Mouse (Mus musculus) lung, postnatal 0 days (tissue): Measurements from ENCODE around the gene Cpa1. TPM values are rescaled to one million over a fixed set of nuclear protein-coding genes. Genes with fewer than 3 reads are reported as not detected.

Experiments
- ATAC-seq: fragments of 200-750 bp; cut with Nextera tagmentation; 2 replicates; pipeline ENCODE4 v1.8.0; 2017; ENCODE audit warnings: moderate library complexity
- DNase-seq: peaks from one replicate; pipeline ENCODE4 v3.0.0-alpha.2; 2016; ENCODE audit warnings: low spot score
- H3K27ac ChIP-seq: fragments of 300-500 bp; sonication (generic); 2 replicates; pipeline ENCODE4 v1.5.1; 2014; ENCODE audit warnings: antibody characterized with exemption, mild to moderate bottlenecking, low read length, mixed read lengths
- H3K27me3 ChIP-seq: fragments of 300-500 bp; sonication (generic); replicated peaks from 2 replicates; pipeline ENCODE4 v1.6.1; 2014; ENCODE audit warnings: low read length, mixed read lengths; ENCODE audit not compliant: insufficient read depth
- H3K36me3 ChIP-seq: fragments of 300-500 bp; sonication (generic); 2 replicates; pipeline ENCODE4 v1.6.1; 2014; ENCODE audit warnings: low read length, mixed read lengths; ENCODE audit not compliant: insufficient read depth
- H3K4me1 ChIP-seq: fragments of 300-500 bp; sonication (generic); 2 replicates; pipeline ENCODE4 v1.6.1; 2014; ENCODE audit warnings: antibody characterized with exemption, low read depth, low read length, mixed read lengths; ENCODE audit not compliant: insufficient read depth
- H3K4me2 ChIP-seq: fragments of 300-500 bp; sonication (generic); replicated peaks from 2 replicates; pipeline ENCODE4 v1.6.1; 2014; ENCODE audit warnings: low read depth, mild to moderate bottlenecking, low read length, moderate library complexity, mixed read lengths
- H3K4me3 ChIP-seq: fragments of 300-500 bp; sonication (generic); 2 replicates; pipeline ENCODE4 v1.5.1; 2014; ENCODE audit warnings: low read depth, low read length
- H3K9ac ChIP-seq: fragments of 300-500 bp; sonication (generic); replicated peaks from 2 replicates; pipeline ENCODE4 v1.6.1; 2014; ENCODE audit warnings: low read depth, mild to moderate bottlenecking
- H3K9me3 ChIP-seq: fragments of 300-500 bp; sonication (generic); 2 replicates; pipeline ENCODE4 v1.6.1; 2016; ENCODE audit warnings: low read length, mixed read lengths
- CTCF ChIP-seq: IDR thresholded peaks from 2 replicates; pipeline ENCODE4 v1.5.1; 2016; ENCODE audit warnings: antibody characterized with exemption, mild to moderate bottlenecking
- EP300 ChIP-seq: IDR thresholded peaks from 2 replicates; pipeline ENCODE4 v1.6.1; 2016; ENCODE audit warnings: antibody characterized with exemption, mild to moderate bottlenecking, control low read depth
- WGBS: fragments of 180-500 bp; shearing (Covaris S2); extraction: QIAGEN DNeasy Blood & Tissue Kit; methylation state at CpG from one replicate; pipeline ENCODE4 v1.1.7; 2014; 5-methylcytosine and 5-hydroxymethylcytosine counted together
- polyA plus RNA-seq: library from polyadenylated mRNA; unstranded; fragments of >200 nt; fragmentation: Nextera tagmentation; extraction: Ambion mirVana; gene quantifications from 2 replicates; pipeline ENCODE4 v1.2.1, GENCODE M21; 2015

Gene Cpa1
- polyA plus RNA-seq, 1 experiment from 2014 or later = 8.8 TPM

GRCm38 (mm10) chr6:30614251-30614650 is 24.8 kb upstream of the Cpa1 start:
- Histone ChIP-seq H3K4me2 (no peak overlapping the region), H3K9ac (no peak overlapping the region), H3K27me3 (no peaks in the 10 kb centered on the region), H3K4me3 (no peak overlapping the region), H3K27ac (no peak overlapping the region), H3K4me1 (no peaks in the 10 kb centered on the region), H3K9me3 (no peaks in the 10 kb centered on the region), H3K36me3 (no peaks in the 10 kb centered on the region)
- 82% methylated on average over 6 of the region's 6 CpGs for WGBS
- TF ChIP-seq CTCF (no peak), EP300 (no peak)
- ATAC-seq (no peak), DNase-seq (no peak)

DNA sequence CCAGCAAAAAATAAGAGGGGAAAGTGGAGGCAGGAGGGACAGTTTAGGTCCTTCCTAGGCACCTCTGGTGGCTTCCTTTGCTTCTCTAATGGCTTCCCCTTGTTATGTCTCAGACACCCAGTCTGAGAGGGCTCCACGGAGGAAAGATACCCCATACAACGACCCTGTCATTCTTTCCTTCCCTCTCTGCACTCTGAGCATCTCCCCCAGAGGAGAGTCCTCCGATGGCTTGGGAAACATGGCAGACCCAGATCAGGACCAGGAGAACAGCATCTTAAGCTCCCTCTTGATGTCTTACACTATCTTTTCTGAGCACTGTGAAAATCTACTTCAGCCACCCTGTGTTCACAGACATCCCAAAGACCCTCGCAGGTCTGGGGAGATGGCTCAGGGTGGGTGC is 23.3 kb upstream of the Cpa1 start:
- no peak for TF ChIP-seq EP300
- TF ChIP-seq CTCF = no peak
- no peaks in the 10 kb centered on the region for H3K36me3 ChIP-seq
- no peaks in the 10 kb centered on the region for H3K27me3 ChIP-seq
- ATAC-seq = no peak
- H3K4me3 ChIP-seq = no peak overlapping the region
- H3K27ac ChIP-seq = no peak overlapping the region
- no peak for DNase-seq
- 45% methylated on average over 4 of the region's 4 CpGs for WGBS
- no peaks in the 10 kb centered on the region for H3K9me3 ChIP-seq
- no peaks in the 10 kb centered on the region for H3K4me1 ChIP-seq
- no peak overlapping the region for H3K9ac ChIP-seq
- no peak overlapping the region for H3K4me2 ChIP-seq

- TF ChIP-seq CTCF = no peak
- TF ChIP-seq EP300 = no peak
- 0 out of 2 replicates have a peak, but pooled peaks have one; percentile 30 for ATAC-seq
- DNase-seq = peak; percentile 12
- WGBS = 25% methylated on average over 8 of the region's 8 CpGs
- Histone ChIP-seq H3K4me2 (0 out of 2 replicates have a peak overlapping the region, but pooled peaks have one; percentile 1), H3K9me3 (no peaks in the 10 kb centered on the region), H3K4me1 (no peaks in the 10 kb centered on the region), H3K9ac (no peak overlapping the region), H3K4me3 (no peak overlapping the region), H3K27me3 (no peaks in the 10 kb centered on the region), H3K36me3 (no peaks in the 10 kb centered on the region), H3K27ac (no peak overlapping the region)
Observed at GRCm38 (mm10) chr6:30616491-30616941, 22.5 kb upstream of the Cpa1 start.

GRCm38 (mm10) chr6:30617020-30617958 is 21.7 kb upstream of the Cpa1 start:
- WGBS = 23% methylated on average over 13 of the region's 13 CpGs
- DNase-seq (no peak), ATAC-seq (no peak)
- Histone ChIP-seq H3K4me2 (0 out of 2 replicates have a peak overlapping the region, but pooled peaks have one; percentile 17), H3K27ac (no peak overlapping the region), H3K4me1 (no peaks in the 10 kb centered on the region), H3K4me3 (no peak overlapping the region), H3K9me3 (no peaks in the 10 kb centered on the region), H3K36me3 (no peaks in the 10 kb centered on the region), H3K27me3 (no peaks in the 10 kb centered on the region), H3K9ac (no peak overlapping the region)
- TF ChIP-seq EP300 (no peak), CTCF (no peak)

- Histone ChIP-seq H3K9ac (no peak overlapping the region), H3K4me3 (no peak overlapping the region), H3K4me1 (no peaks in the 10 kb centered on the region), H3K36me3 (no peaks in the 10 kb centered on the region), H3K4me2 (0 out of 2 replicates have a peak overlapping the region, but pooled peaks have one; percentile 17), H3K27ac (no peak overlapping the region), H3K27me3 (no peaks in the 10 kb centered on the region), H3K9me3 (no peaks in the 10 kb centered on the region)
- 20% methylated on average over 17 of the region's 18 CpGs for WGBS
- TF ChIP-seq CTCF (peak; percentile 32), EP300 (no peak)
- peak; percentile 50 for ATAC-seq
- DNase-seq = peak; percentile 59
Observed at GRCm38 (mm10) chr6:30617959-30618590, 20.9 kb upstream of the Cpa1 start.

- Histone ChIP-seq H3K4me2 (no peak overlapping the region), H3K36me3 (no peaks in the 10 kb centered on the region), H3K9ac (no peak overlapping the region), H3K9me3 (no peaks in the 10 kb centered on the region), H3K4me1 (no peaks in the 10 kb centered on the region), H3K4me3 (no peak overlapping the region), H3K27ac (no peak overlapping the region), H3K27me3 (no peaks in the 10 kb centered on the region)
- 45% methylated on average over 6 of the region's 6 CpGs for WGBS
- TF ChIP-seq CTCF = no peak
- TF ChIP-seq EP300 = no peak
- ATAC-seq (no peak), DNase-seq (peak; percentile 26)
Observed at GRCm38 (mm10) chr6:30618735-30619134, 20.3 kb upstream of the Cpa1 start.
